Mouse (Mus musculus) ES-E14 (cell line): ENCODE data around the gene Rgl3. TPM values are rescaled to one million over a fixed set of nuclear protein-coding genes. Genes with fewer than 3 reads are reported as not detected.
A peak's percentile ranks its signal among the peaks of the same experiment; 100 is the strongest.

ENCODE experiments used
- DNase-seq: peaks from one replicate; pipeline ENCODE4 v3.0.0-alpha.2; 2013; ENCODE audit warnings: low read depth, low spot score
- H3K27ac ChIP-seq: 2 replicates; pipeline ENCODE4 v1.5.1; 2012; ENCODE audit warnings: low read depth, mild to moderate bottlenecking, low read length, moderate library complexity, mixed read lengths; ENCODE audit not compliant: poor library complexity, insufficient read depth, severe bottlenecking
- H3K36me3 ChIP-seq: 2 replicates; pipeline ENCODE4 v1.6.1; 2012; ENCODE audit warnings: mild to moderate bottlenecking, low read length, moderate library complexity, mixed read lengths; ENCODE audit not compliant: control insufficient read depth, poor library complexity, insufficient read depth, severe bottlenecking
- H3K4me1 ChIP-seq, 2 experiments: fragments of 150-350 bp in 1 of 2; sonication (generic) in 1 of 2; 2 replicates each; pipeline ENCODE4 v1.6.1; 2012; ENCODE audit warnings: low read length in 2 of 2, mild to moderate bottlenecking in 1 of 2, mixed read lengths in 1 of 2; ENCODE audit not compliant: control insufficient read depth in 2 of 2, insufficient read depth in 2 of 2, poor library complexity in 1 of 2
- H3K4me3 ChIP-seq, 2 experiments: fragments of 150-350 bp in 1 of 2; sonication (generic) in 1 of 2; 2 replicates each; pipeline ENCODE4 v1.5.1; 2012; ENCODE audit warnings: low read length in 2 of 2, low read depth in 1 of 2, mild to moderate bottlenecking in 1 of 2, mixed read lengths in 1 of 2; ENCODE audit not compliant: insufficient read depth in 1 of 2, poor library complexity in 1 of 2, severe bottlenecking in 1 of 2
- H3K9ac ChIP-seq: 2 replicates; pipeline ENCODE4 v1.6.1; 2012; ENCODE audit warnings: low read depth, mild to moderate bottlenecking, low read length, mixed read lengths; ENCODE audit not compliant: poor library complexity, insufficient read depth, severe bottlenecking
- H3K9me3 ChIP-seq: fragments of 150-350 bp; sonication (generic); 2 replicates; pipeline ENCODE4 v1.6.1; 2012; ENCODE audit warnings: low read depth, mild to moderate bottlenecking, low read length; ENCODE audit not compliant: control insufficient read depth, insufficient read depth
- CHD2 ChIP-seq: IDR thresholded peaks from 2 replicates; pipeline ENCODE4 v1.6.1; 2014; ENCODE audit warnings: mild to moderate bottlenecking, low read depth, low read length, inconsistent platforms
- HCFC1 ChIP-seq: IDR thresholded peaks from 2 replicates; pipeline ENCODE4 v1.6.1; 2012; ENCODE audit warnings: low read length, inconsistent platforms, borderline replicate concordance; ENCODE audit not compliant: insufficient read depth
- MAFK ChIP-seq: IDR thresholded peaks from 2 replicates; pipeline ENCODE4 v1.6.1; 2014; ENCODE audit warnings: mild to moderate bottlenecking, low read depth, low read length, inconsistent platforms; ENCODE audit not compliant: insufficient read depth
- ZC3H11A ChIP-seq: IDR thresholded peaks from 2 replicates; pipeline ENCODE4 v1.6.1; 2012; ENCODE audit warnings: low read depth, mild to moderate bottlenecking, inconsistent platforms, low read length, borderline replicate concordance
- ZNF384 ChIP-seq: IDR thresholded peaks from 2 replicates; pipeline ENCODE4 v1.6.1; 2012; ENCODE audit warnings: low read depth, low read length, inconsistent platforms
- in situ Hi-C, 2 experiments: fragments of 600-800 bp; cut with MboI; formaldehyde crosslinking; loops; one replicate each; pipeline ENCODE4 v1.15.1; 2025; ENCODE audit warnings: low sequenced_read_pairs in 2 of 2, inconsistent platforms in 1 of 2; ENCODE audit not compliant: unreplicated experiment in 2 of 2
- total RNA-seq: library from RNA; depleted of rRNA; stranded (reverse); fragments of 300-350 nt; gene quantifications from 2 replicates; pipeline ENCODE4 v1.2.3, GENCODE M21; 2012

Gene Rgl3
- total RNA-seq, 1 experiment, result 0.27 TPM

DNA sequence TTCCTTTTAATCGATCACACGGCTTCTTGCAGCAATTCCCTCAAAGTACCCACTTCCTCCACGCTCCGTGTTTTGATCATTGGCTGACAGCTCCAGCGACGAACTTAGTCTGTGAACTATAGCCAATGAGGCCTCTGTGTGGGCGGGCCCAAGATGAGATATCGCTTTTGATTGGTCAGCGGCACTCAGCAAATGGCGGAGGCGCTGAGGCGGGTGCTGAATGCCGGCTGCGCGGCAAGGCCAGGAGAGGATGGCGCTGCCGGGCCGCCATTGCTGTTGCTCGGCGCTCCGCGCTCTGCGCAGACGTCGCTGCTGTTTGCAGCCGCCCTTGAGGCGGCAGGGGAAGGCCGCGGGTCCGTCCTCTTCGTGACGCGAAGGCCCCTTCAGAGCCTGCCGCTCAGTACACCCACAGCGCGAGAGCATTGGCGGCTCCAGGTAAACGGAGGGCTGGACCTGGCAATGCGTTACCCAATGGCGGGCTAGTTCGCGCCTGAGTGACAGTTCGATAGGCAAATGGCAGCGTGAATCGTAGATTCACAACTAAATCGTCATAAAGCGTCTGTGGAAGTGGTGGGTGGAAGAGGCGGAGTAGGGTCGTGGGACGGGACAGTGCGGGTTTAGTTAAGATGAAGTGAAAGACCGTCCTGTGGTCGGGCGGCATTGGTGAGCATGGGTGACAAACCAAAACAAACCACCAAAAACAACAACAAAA, 33.5 kb downstream of the Rgl3 start, which contains the start of gene Swsap1:
Gene Swsap1 (plus strand): TSS at position 186 of the 712 bp plus-strand sequence.
- peak within 1 kb of the TSS; percentile 94 for H3K9ac ChIP-seq
- peak; percentile 97 for DNase-seq
- H3K9me3 ChIP-seq, result no peaks in the 10 kb centered on the region
- in situ Hi-C loops, result no loop called here
- TF ChIP-seq CHD2, result peak; percentile 82
- no peak for TF ChIP-seq MAFK
- no peaks in the 10 kb centered on the region; the same call in 1 of the 2 replicates for H3K36me3 ChIP-seq
- H3K4me1 ChIP-seq, result peaks cover 0 to 3% of the 10 kb centered on the region in 2 experiments; a peak in 1 of 4 replicates
- H3K4me3 ChIP-seq, result peak within 1 kb of the TSS; percentile 68 to 85
- peak within 1 kb of the TSS; percentile 74 for H3K27ac ChIP-seq

DNA sequence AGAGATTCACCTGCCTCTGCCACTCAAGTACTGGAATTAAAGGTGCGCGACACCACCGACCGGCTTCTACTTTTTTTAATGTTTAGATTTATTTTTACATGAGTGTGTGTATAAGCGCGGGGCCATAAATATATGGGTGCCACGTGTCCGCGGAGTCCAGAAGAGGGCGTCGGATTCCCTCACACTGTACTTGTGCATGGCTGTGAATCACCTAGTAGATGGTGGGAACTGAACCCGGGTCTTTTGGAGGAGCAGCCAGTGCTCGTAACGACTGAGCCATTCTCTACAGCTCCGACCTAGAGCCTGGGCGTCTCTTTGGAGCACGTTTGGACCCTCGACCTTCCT, 34.0 kb downstream of the Rgl3 start:
- Histone ChIP-seq H3K9ac (peak overlapping the region; percentile 82), H3K27ac (peak overlapping the region; percentile 61; the same call in 1 of the 2 replicates), H3K4me3 (peak overlapping the region; percentile 68 to 85), H3K9me3 (no peaks in the 10 kb centered on the region), H3K4me1 (peaks cover 0 to 3% of the 10 kb centered on the region in 2 experiments; a peak in 1 of 4 replicates), H3K36me3 (no peaks in the 10 kb centered on the region; the same call in 1 of the 2 replicates)
- no peak for TF ChIP-seq MAFK
- TF ChIP-seq CHD2, result no peak
- no peak for TF ChIP-seq ZC3H11A
- no peak for TF ChIP-seq ZNF384
- no peak for TF ChIP-seq HCFC1
- no peak for DNase-seq
- in situ Hi-C loops, result no loop called here

DNA sequence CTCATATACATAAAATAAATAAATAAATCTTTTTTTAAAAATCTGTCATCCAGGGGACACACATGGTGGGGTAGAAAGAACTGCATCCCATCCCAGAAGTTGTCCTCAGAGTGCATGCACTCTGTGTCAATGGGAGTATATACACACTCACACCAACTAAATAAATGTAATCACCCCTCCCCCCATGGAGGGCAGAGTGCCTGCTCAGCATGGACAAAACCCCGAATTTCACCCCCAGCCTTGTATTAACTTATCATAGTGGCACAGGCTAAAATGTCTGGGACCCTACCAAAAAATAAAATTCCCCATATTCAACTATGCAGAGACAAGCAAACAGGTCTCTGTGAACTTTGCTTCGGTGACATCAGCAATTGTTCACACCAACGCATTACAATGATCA, 34.6 kb downstream of the Rgl3 start:
- H3K4me3 ChIP-seq, result peak overlapping the region in 1 of 2 experiments; percentile 68; a peak in 2 of 4 replicates
- TF ChIP-seq MAFK (no peak), ZC3H11A (no peak), ZNF384 (no peak), CHD2 (no peak), HCFC1 (no peak)

DNA sequence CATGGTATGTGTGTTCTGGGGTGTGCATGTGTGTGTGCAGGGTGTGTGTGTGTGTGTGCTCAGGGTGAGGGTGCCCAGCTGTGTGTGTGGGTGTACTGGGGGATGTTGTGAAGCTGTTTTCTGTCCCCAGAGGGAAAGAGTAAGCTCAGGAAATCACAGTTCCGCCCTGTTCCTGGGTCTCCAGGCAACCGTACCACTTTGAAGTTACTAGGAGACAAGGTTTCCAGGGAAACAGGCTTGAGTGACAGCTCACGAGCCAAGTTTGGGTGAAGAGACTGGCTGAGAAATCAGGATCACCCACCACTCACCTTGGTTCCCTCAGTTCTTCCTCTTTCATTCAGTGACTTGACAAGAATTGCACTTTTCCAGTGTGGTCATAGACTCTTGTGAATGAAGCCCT, 35.6 kb downstream of the Rgl3 start:
- no peak overlapping the region for H3K4me3 ChIP-seq
- H3K27ac ChIP-seq, result no peak overlapping the region
- H3K36me3 ChIP-seq, result no peaks in the 10 kb centered on the region; the same call in 1 of the 2 replicates
- H3K9me3 ChIP-seq, result no peaks in the 10 kb centered on the region
- no peak overlapping the region for H3K9ac ChIP-seq
- peaks cover 0 to 3% of the 10 kb centered on the region in 2 experiments; a peak in 1 of 4 replicates for H3K4me1 ChIP-seq
- in situ Hi-C loops, result no loop called here
- no peak for TF ChIP-seq ZC3H11A
- TF ChIP-seq ZNF384, result no peak
- no peak for TF ChIP-seq CHD2
- no peak for TF ChIP-seq MAFK
- TF ChIP-seq HCFC1, result no peak
- no peak for DNase-seq

More for the DNA sequence above, 34.6 kb downstream of the Rgl3 start:
- Histone ChIP-seq H3K4me1 (peaks cover 0 to 3% of the 10 kb centered on the region in 2 experiments; a peak in 1 of 4 replicates), H3K9ac (no peak overlapping the region), H3K27ac (no peak overlapping the region), H3K9me3 (no peaks in the 10 kb centered on the region), H3K36me3 (no peaks in the 10 kb centered on the region; the same call in 1 of the 2 replicates)
- in situ Hi-C loops, result no loop called here
- no peak for DNase-seq

DNA sequence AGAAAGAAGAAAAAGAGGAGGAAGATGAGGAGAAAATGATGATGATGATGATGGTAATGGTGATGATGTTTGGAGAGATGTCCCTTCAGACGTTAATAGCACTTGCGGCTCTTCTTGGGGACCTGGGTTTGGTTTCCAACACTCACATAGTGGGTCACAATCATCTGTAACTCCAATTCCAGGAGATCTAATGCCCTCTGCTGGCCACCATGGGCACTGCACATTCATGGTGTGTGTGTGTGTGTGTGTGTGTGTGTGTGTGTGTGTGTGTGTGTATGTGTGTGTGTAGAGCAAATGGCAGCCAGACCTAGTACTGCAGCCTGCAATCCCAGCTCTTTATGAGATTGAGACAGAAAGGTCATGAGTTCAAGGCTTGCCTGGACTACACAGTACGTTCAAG, 37.3 kb downstream of the Rgl3 start:
- Histone ChIP-seq H3K36me3 (no peaks in the 10 kb centered on the region), H3K9ac (no peak overlapping the region), H3K9me3 (no peaks in the 10 kb centered on the region), H3K4me3 (no peak overlapping the region), H3K27ac (no peak overlapping the region), H3K4me1 (peaks cover 0 to 9% of the 10 kb centered on the region in 2 experiments; a peak in 1 of 4 replicates)
- no peak for TF ChIP-seq ZNF384
- no peak for TF ChIP-seq CHD2
- TF ChIP-seq MAFK, result no peak
- TF ChIP-seq ZC3H11A, result no peak
- no peak for TF ChIP-seq HCFC1
- no peak for DNase-seq
- in situ Hi-C loops, result no loop called here
